Mouse (Mus musculus) stomach, postnatal 0 days (tissue): Measurements from ENCODE around the gene Myo1c. TPM values are rescaled to one million over a fixed set of nuclear protein-coding genes. Genes with fewer than 3 reads are reported as not detected.
A peak's percentile ranks its signal among the peaks of the same experiment; 100 is the strongest.

Experiments used
- ATAC-seq: fragments of 200-750 bp; cut with Nextera tagmentation; 2 replicates; pipeline ENCODE4 v1.8.0; 2017; ENCODE audit not compliant: low FRiP score, low TSS enrichment
- DNase-seq: peaks from one replicate; pipeline ENCODE4 v3.0.0-alpha.2; 2016; ENCODE audit warnings: low spot score
- H3K27ac ChIP-seq: fragments of 300-500 bp; sonication (generic); replicated peaks from 2 replicates; pipeline ENCODE4 v1.5.1; 2014; ENCODE audit warnings: mild to moderate bottlenecking, control low read depth
- H3K27me3 ChIP-seq: fragments of 300-500 bp; sonication (generic); 2 replicates; pipeline ENCODE4 v1.6.1; 2014; ENCODE audit warnings: low read length; ENCODE audit not compliant: control insufficient read depth, insufficient read depth
- H3K36me3 ChIP-seq: fragments of 300-500 bp; sonication (generic); 2 replicates; pipeline ENCODE4 v1.6.1; 2014; ENCODE audit warnings: low read length, mixed read lengths; ENCODE audit not compliant: control insufficient read depth, insufficient read depth
- H3K4me1 ChIP-seq: fragments of 300-500 bp; sonication (generic); replicated peaks from 2 replicates; pipeline ENCODE4 v1.6.1; 2014; ENCODE audit warnings: antibody characterized with exemption; ENCODE audit not compliant: control insufficient read depth, insufficient read depth
- H3K4me2 ChIP-seq: fragments of 300-500 bp; sonication (generic); replicated peaks from 2 replicates; pipeline ENCODE4 v1.6.1; 2014; ENCODE audit warnings: low read depth, mild to moderate bottlenecking, control low read depth, moderate library complexity
- H3K4me3 ChIP-seq: fragments of 300-500 bp; sonication (generic); 2 replicates; pipeline ENCODE4 v1.5.1; 2014; ENCODE audit warnings: low read depth, low read length, control low read depth
- H3K9ac ChIP-seq: fragments of 300-500 bp; sonication (generic); 2 replicates; pipeline ENCODE4 v1.6.1; 2014; ENCODE audit warnings: mild to moderate bottlenecking, low read length, control low read depth, mixed read lengths
- H3K9me3 ChIP-seq: fragments of 300-500 bp; sonication (generic); 2 replicates; pipeline ENCODE4 v1.6.1; 2016; ENCODE audit warnings: low read length; ENCODE audit not compliant: control insufficient read depth
- CTCF ChIP-seq: IDR thresholded peaks from 2 replicates; pipeline ENCODE4 v1.5.1; 2016; ENCODE audit warnings: antibody characterized with exemption, low read depth, mild to moderate bottlenecking, moderate library complexity
- EP300 ChIP-seq: optimal IDR thresholded peaks from 2 replicates; pipeline ENCODE3; 2016; ENCODE audit warnings: antibody characterized with exemption
- WGBS: fragments of 180-500 bp; shearing (Covaris S2); extraction: QIAGEN DNeasy Blood & Tissue Kit; methylation state at CpG from one replicate; pipeline ENCODE4 v1.1.7; 2014; 5-methylcytosine and 5-hydroxymethylcytosine counted together
- polyA plus RNA-seq: library from polyadenylated mRNA; unstranded; fragments of >200 nt; fragmentation: Nextera tagmentation; extraction: Ambion mirVana; gene quantifications from 2 replicates; pipeline ENCODE4 v1.2.1, GENCODE M21; 2015

Gene Myo1c
- polyA plus RNA-seq, 1 experiment from 2014 or later, result 41.9 TPM

GRCm38 (mm10) chr11:75615556-75615955 lies 34.7 kb upstream of the Myo1c start:
- Histone ChIP-seq H3K27me3 (no peaks in the 10 kb centered on the region), H3K27ac (no peak overlapping the region), H3K4me2 (no peak overlapping the region), H3K9me3 (no peaks in the 10 kb centered on the region), H3K36me3 (peaks cover 15% of the 10 kb centered on the region), H3K4me1 (no peaks in the 10 kb centered on the region), H3K9ac (no peak overlapping the region), H3K4me3 (no peak overlapping the region)
- DNase-seq (no peak), ATAC-seq (no peak)
- no peak for TF ChIP-seq CTCF
- TF ChIP-seq EP300, result no peak
- WGBS, result 73% methylated on average over 2 of the region's 2 CpGs

GRCm38 (mm10) chr11:75619133-75619532 lies 31.2 kb upstream of the Myo1c start:
- Histone ChIP-seq H3K4me2 (no peak overlapping the region), H3K4me3 (no peak overlapping the region), H3K27me3 (no peaks in the 10 kb centered on the region), H3K9ac (no peak overlapping the region), H3K4me1 (no peaks in the 10 kb centered on the region), H3K36me3 (peaks cover 21% of the 10 kb centered on the region), H3K27ac (no peak overlapping the region), H3K9me3 (no peaks in the 10 kb centered on the region)
- DNase-seq (no peak), ATAC-seq (no peak)
- WGBS, result 79% methylated on average over 5 of the region's 5 CpGs
- TF ChIP-seq EP300 (no peak), CTCF (peak; percentile 67)

GRCm38 (mm10) chr11:75620136-75620780 lies 30.0 kb upstream of the Myo1c start:
- H3K9ac ChIP-seq, result no peak overlapping the region
- H3K27me3 ChIP-seq, result no peaks in the 10 kb centered on the region
- WGBS, result 63% methylated on average over 12 of the region's 12 CpGs
- H3K36me3 ChIP-seq, result peaks cover 20% of the 10 kb centered on the region
- peak overlapping the region; percentile 77 for H3K27ac ChIP-seq
- H3K4me3 ChIP-seq, result no peak overlapping the region
- no peak overlapping the region for H3K4me2 ChIP-seq
- ATAC-seq, result peak; percentile 56; the same call in 1 of the 2 replicates
- H3K9me3 ChIP-seq, result no peaks in the 10 kb centered on the region
- TF ChIP-seq CTCF (no peak), EP300 (no peak)
- 0 out of 2 replicates have a peak, but pooled peaks cover 2% of the 10 kb centered on the region for H3K4me1 ChIP-seq
- DNase-seq, result no peak

- Histone ChIP-seq H3K27ac (peak overlapping the region; percentile 77), H3K9ac (no peak overlapping the region), H3K4me3 (no peak overlapping the region), H3K4me1 (0 out of 2 replicates have a peak, but pooled peaks cover 2% of the 10 kb centered on the region), H3K27me3 (no peaks in the 10 kb centered on the region), H3K4me2 (no peak overlapping the region), H3K9me3 (no peaks in the 10 kb centered on the region), H3K36me3 (peaks cover 26% of the 10 kb centered on the region)
- no peak for TF ChIP-seq EP300
- no peak for TF ChIP-seq CTCF
- 60% methylated on average over 2 of the region's 2 CpGs for WGBS
- ATAC-seq (no peak; the same call in 1 of the 2 replicates), DNase-seq (no peak)
These were observed 28.9 kb upstream of the Myo1c start for GRCm38 (mm10) chr11:75621426-75621825.

DNA sequence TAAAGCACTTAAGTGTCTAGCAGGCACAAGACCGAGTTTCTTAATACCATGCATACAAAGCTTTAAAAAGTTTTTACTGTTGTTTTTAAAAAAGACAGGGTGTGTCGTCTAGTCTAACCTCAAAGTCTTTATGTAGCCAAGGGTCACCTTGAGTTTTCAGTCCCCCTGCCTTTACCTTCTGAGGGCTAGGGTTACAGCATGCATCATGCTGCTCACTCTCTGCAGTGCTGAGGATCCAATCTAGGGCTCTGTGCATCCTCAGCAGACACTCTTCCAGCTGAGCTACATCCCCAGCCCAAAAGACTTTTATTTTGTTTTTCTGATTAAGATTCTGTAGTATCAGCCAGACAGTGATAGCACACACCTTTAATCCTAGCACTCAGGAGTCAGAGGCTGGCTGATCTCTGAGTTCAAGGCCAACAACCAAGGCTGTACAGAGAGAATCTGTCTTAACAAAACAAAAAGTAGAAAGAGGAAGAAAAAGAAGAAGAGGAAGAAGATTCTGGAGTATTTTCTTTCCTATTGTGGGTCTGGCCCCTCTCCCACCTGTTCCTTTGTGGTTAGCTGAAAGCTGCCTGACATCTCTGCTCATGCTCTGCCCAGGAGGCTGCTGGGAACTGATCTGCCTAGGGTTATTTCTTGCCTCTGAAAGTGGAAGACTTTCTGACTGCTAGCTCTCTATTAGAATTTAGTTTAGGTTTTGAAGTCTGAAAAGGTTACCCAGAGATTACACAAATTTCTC lies 27.5 kb upstream of the Myo1c start:
- no peak for DNase-seq
- peaks cover 27% of the 10 kb centered on the region for H3K36me3 ChIP-seq
- TF ChIP-seq CTCF (no peak), EP300 (no peak)
- H3K9me3 ChIP-seq, result no peaks in the 10 kb centered on the region
- no peak overlapping the region for H3K4me3 ChIP-seq
- H3K4me1 ChIP-seq, result 0 out of 2 replicates have a peak, but pooled peaks cover 2% of the 10 kb centered on the region
- ATAC-seq, result no peak
- 72% methylated on average over 2 of the region's 2 CpGs for WGBS
- no peak overlapping the region for H3K9ac ChIP-seq
- H3K27ac ChIP-seq, result no peak overlapping the region
- H3K27me3 ChIP-seq, result no peaks in the 10 kb centered on the region
- no peak overlapping the region for H3K4me2 ChIP-seq

DNA sequence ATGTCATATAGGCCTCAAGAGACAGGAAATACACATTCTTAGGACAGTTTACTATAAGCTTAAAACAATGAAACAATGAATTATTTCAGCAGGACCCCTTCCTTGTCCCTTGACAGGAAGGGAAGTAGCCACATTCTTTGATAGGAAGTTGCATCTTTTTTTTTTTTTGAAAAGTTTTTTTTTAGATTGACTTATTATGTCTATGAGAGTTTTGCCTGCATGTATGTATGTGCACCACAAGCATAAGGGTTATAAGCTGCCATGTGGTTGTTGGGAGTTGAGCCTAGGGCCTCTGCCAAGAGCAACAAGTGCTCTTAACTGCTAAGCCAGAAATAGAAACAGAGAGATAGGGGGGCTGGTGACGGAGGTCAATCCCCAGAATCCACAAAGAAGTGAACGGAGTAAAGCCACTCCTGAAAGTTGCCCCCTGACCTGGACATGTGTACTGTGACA lies 26.2 kb upstream of the Myo1c start:
- Histone ChIP-seq H3K4me3 (no peak overlapping the region), H3K9me3 (no peaks in the 10 kb centered on the region), H3K4me2 (no peak overlapping the region), H3K27me3 (no peaks in the 10 kb centered on the region), H3K9ac (no peak overlapping the region), H3K4me1 (0 out of 2 replicates have a peak, but pooled peaks cover 2% of the 10 kb centered on the region), H3K27ac (0 out of 2 replicates have a peak overlapping the region, but pooled peaks have one; percentile 14), H3K36me3 (peaks cover 27% of the 10 kb centered on the region)
- ATAC-seq, result no peak
- TF ChIP-seq EP300, result no peak
- TF ChIP-seq CTCF, result no peak
- DNase-seq, result no peak
- WGBS, result 53% methylated on average over 2 of the region's 2 CpGs
